Mouse (Mus musculus) lung, embryonic 16.5 days (tissue): Measurements from ENCODE around the gene Dvl2. TPM values are rescaled to one million over a fixed set of nuclear protein-coding genes. Genes with fewer than 3 reads are reported as not detected.
A peak's percentile ranks its signal among the peaks of the same experiment; 100 is the strongest.

Experiments used
- microRNA counts: library from miRNA; unstranded; fragments of <30 nt; microRNA quantifications from one replicate; lab custom pipeline; 2016
- microRNA-seq: library from miRNA; unstranded; fragments of <30 nt; microRNA quantifications from one replicate; pipeline ENCODE4, GENCODE M21; 2016
- polyA plus RNA-seq: library from polyadenylated mRNA; unstranded; fragments of >200 nt; fragmentation: Nextera tagmentation; extraction: Ambion mirVana; gene quantifications from 2 replicates; pipeline ENCODE4 v1.2.1, GENCODE M21; 2015

The Dvl2 gene
- polyA plus RNA-seq, 1 experiment from 2014 or later = 30.7 TPM

MicroRNA genes within 50 kb of the gene (microRNA counts, 519-probe panel; counts per million panel counts)
- not detected for microRNA mmu-miR-324-3p (lab: Ali Mortazavi, UCI)
- microRNA mmu-miR-324-5p (lab: Ali Mortazavi, UCI) = 3,314 counts per million, percentile 65 among the panel's probes with 10 or more counts

Small RNAs within 50 kb of the gene (microRNA-seq; reads per million reads assigned to microRNA genes)
- not detected for gene Gm44349
- 2,234 reads per million, percentile 83 among the genes with 10 or more reads in this experiment for gene Mir324

Other genes with a start within 250 kb of the Dvl2 start
- gene Polr2a, start 242.0 kb upstream of the Dvl2 start, polyA plus RNA-seq = 24.1 and 25.3 TPM in 2 replicates
- gene Slc35g3, start 238.6 kb upstream of the Dvl2 start, polyA plus RNA-seq = 0.36 and 0.64 TPM in 2 replicates
- gene Zbtb4, start 234.7 kb upstream of the Dvl2 start, polyA plus RNA-seq = 3.5 and 4.9 TPM in 2 replicates
- 18.6 and 20.7 TPM in 2 replicates for gene Chrnb1, start 204.7 kb upstream of the Dvl2 start, polyA plus RNA-seq
- gene Fgf11, start 198.7 kb upstream of the Dvl2 start, polyA plus RNA-seq = 1.0 and 1.7 TPM in 2 replicates
- 6.5 and 8.6 TPM in 2 replicates for gene Tmem102, start 195.0 kb upstream of the Dvl2 start, polyA plus RNA-seq
- not detected in 2 replicates for gene Gm39566, start 185.3 kb upstream of the Dvl2 start, polyA plus RNA-seq
- not detected in 2 replicates for gene Spem2, start 182.1 kb upstream of the Dvl2 start, polyA plus RNA-seq
- gene Spem1, start 178.4 kb upstream of the Dvl2 start, polyA plus RNA-seq = not detected in 2 replicates
- gene Nlgn2, start 162.8 kb upstream of the Dvl2 start, polyA plus RNA-seq = 4.4 and 5.0 TPM in 2 replicates
- 443 and 452 TPM in 2 replicates for gene Tmem256, start 162.1 kb upstream of the Dvl2 start, polyA plus RNA-seq
- 115 and 137 TPM in 2 replicates for gene Plscr3, start 154.2 kb upstream of the Dvl2 start, polyA plus RNA-seq
- 10.8 and 11.8 TPM in 2 replicates for gene Tnk1, start 141.9 kb upstream of the Dvl2 start, polyA plus RNA-seq
- gene Tmem95, start 122.6 kb upstream of the Dvl2 start, polyA plus RNA-seq = not detected in 2 replicates
- gene Kctd11, start 119.2 kb upstream of the Dvl2 start, polyA plus RNA-seq = 10.9 and 11.4 TPM in 2 replicates
- 2.1 and 3.8 TPM in 2 replicates for gene Acap1, start 105.1 kb upstream of the Dvl2 start, polyA plus RNA-seq
- 7.9 and 8.6 TPM in 2 replicates for gene 2810408A11Rik, start 99.6 kb upstream of the Dvl2 start, polyA plus RNA-seq
- 5.7 and 6.4 TPM in 2 replicates for gene Neurl4, start 99.5 kb upstream of the Dvl2 start, polyA plus RNA-seq
- 85.1 and 87.8 TPM in 2 replicates for gene Gps2, start 86.7 kb upstream of the Dvl2 start, polyA plus RNA-seq
- 1,390 and 1,410 TPM in 2 replicates for gene Eif5a, start 78.6 kb upstream of the Dvl2 start, polyA plus RNA-seq
- gene Ybx2, start 64.8 kb upstream of the Dvl2 start, polyA plus RNA-seq = 2.7 and 4.9 TPM in 2 replicates
- 17.1 and 17.2 TPM in 2 replicates for gene Slc2a4, start 52.4 kb upstream of the Dvl2 start, polyA plus RNA-seq
- gene Cldn7, start 35.8 kb upstream of the Dvl2 start, polyA plus RNA-seq = 172 and 202 TPM in 2 replicates
- gene Ctdnep1, start 19.4 kb upstream of the Dvl2 start, polyA plus RNA-seq = 20.6 and 23.0 TPM in 2 replicates
- gene Elp5, start 18.1 kb upstream of the Dvl2 start, polyA plus RNA-seq = 98.4 and 99.2 TPM in 2 replicates
- gene Gabarap, start 9.5 kb upstream of the Dvl2 start, polyA plus RNA-seq = 515 and 536 TPM in 2 replicates
- 58.1 and 59.5 TPM in 2 replicates for gene Phf23, start 4.8 kb upstream of the Dvl2 start, polyA plus RNA-seq
- gene Acadvl, start 14.8 kb downstream of the Dvl2 start, polyA plus RNA-seq = 90.0 and 92.0 TPM in 2 replicates
- 5.5 and 7.9 TPM in 2 replicates for gene Dlg4, start 16.3 kb downstream of the Dvl2 start, polyA plus RNA-seq
- gene Asgr1, start 53.5 kb downstream of the Dvl2 start, polyA plus RNA-seq = 0.18 TPM in 1 of 2 replicates, not detected in the other
- 0.30 TPM in 1 of 2 replicates, not detected in the other for gene Asgr2, start 92.0 kb downstream of the Dvl2 start, polyA plus RNA-seq
- 2.1 and 2.4 TPM in 2 replicates for gene Mgl2, start 129.7 kb downstream of the Dvl2 start, polyA plus RNA-seq
- gene Clec10a, start 155.6 kb downstream of the Dvl2 start, polyA plus RNA-seq = 0.79 and 1.6 TPM in 2 replicates
- gene Slc16a11, start 212.2 kb downstream of the Dvl2 start, polyA plus RNA-seq = 0.48 and 1.1 TPM in 2 replicates
- 6.0 and 6.9 TPM in 2 replicates for gene Slc16a13, start 220.5 kb downstream of the Dvl2 start, polyA plus RNA-seq
- 36.2 and 37.1 TPM in 2 replicates for gene Bcl6b, start 229.2 kb downstream of the Dvl2 start, polyA plus RNA-seq
- 163 and 167 TPM in 2 replicates for gene 0610010K14Rik, start 237.3 kb downstream of the Dvl2 start, polyA plus RNA-seq
- gene Gm21988, start 239.2 kb downstream of the Dvl2 start, polyA plus RNA-seq = 10.3 and 10.7 TPM in 2 replicates
- 249 and 250 TPM in 2 replicates for gene Rnasek, start 239.2 kb downstream of the Dvl2 start, polyA plus RNA-seq